Mouse (Mus musculus): ENCODE measurements around the gene Hspa8. TPM values are rescaled to one million over a fixed set of nuclear protein-coding genes. Genes with fewer than 3 reads are reported as not detected.
"Not testable (repeated sequence)": the region's sequence is repeated elsewhere in the genome, so short reads cannot be mapped to it uniquely, and the experiment has no call there.

The Hspa8 gene
- polyA plus RNA-seq, 1 experiment from 2014 or later, result 750 TPM

- no peak overlapping the region for H3K4me3 ChIP-seq (ENCODE audit: low read depth, low read length)
These were observed 2.4 kb upstream of the Hspa8 start for GRCm38 (mm10) chr9:40798247-40798960.

GRCm38 (mm10) chr9:40799112-40799511 lies 1.7 kb upstream of the Hspa8 start:
- no peaks in the 10 kb centered on the region for H3K27me3 ChIP-seq (ENCODE audit: insufficient read depth, low read length)
- DNase-seq, result no peak
- peaks cover 12% of the 10 kb centered on the region for H3K4me1 ChIP-seq (ENCODE audit: insufficient read depth)
- H3K9ac ChIP-seq (replicated peaks), result peak overlapping the region; percentile 91
- peak overlapping the region; percentile 91; the same call in 1 of the 2 replicates for H3K4me3 ChIP-seq (ENCODE audit: low read depth, low read length)
- no peak for ATAC-seq
- peak overlapping the region; percentile 70 for H3K4me2 ChIP-seq (ENCODE audit: low read depth, low read length)
- no peaks in the 10 kb centered on the region for H3K9me3 ChIP-seq (ENCODE audit: low read length)
- TF ChIP-seq EP300 (IDR thresholded peaks at IDR 0.05; ENCODE audit: low read depth) (no peak), CTCF (IDR thresholded peaks at IDR 0.05; ENCODE audit: low read depth) (no peak)
- peaks cover 15% of the 10 kb centered on the region for H3K36me3 ChIP-seq (replicated peaks; ENCODE audit: insufficient read depth, low read length)
- H3K27ac ChIP-seq (ENCODE audit: low read depth), result peak overlapping the region; percentile 96
- 33% methylated on average over 3 of the region's 3 CpGs for WGBS (ENCODE audit: insufficient replicate concordance)

More at GRCm38 (mm10) chr9:40798247-40798960, 2.4 kb upstream of the Hspa8 start:
- H3K27ac ChIP-seq (ENCODE audit: low read depth), result peak overlapping the region; percentile 96
- WGBS (ENCODE audit: insufficient replicate concordance), result 52% methylated on average over 9 of the region's 9 CpGs
- H3K27me3 ChIP-seq (ENCODE audit: insufficient read depth, low read length), result no peaks in the 10 kb centered on the region
- H3K9me3 ChIP-seq (ENCODE audit: low read length), result no peaks in the 10 kb centered on the region
- no peak for TF ChIP-seq CTCF (IDR thresholded peaks at IDR 0.05; ENCODE audit: low read depth)
- no peak for TF ChIP-seq EP300 (IDR thresholded peaks at IDR 0.05; ENCODE audit: low read depth)
- DNase-seq, result no peak
- no peak for ATAC-seq
- peaks cover 8% of the 10 kb centered on the region for H3K36me3 ChIP-seq (replicated peaks; ENCODE audit: insufficient read depth, low read length)
- peak overlapping the region; percentile 70; the same call in 1 of the 2 replicates for H3K4me2 ChIP-seq (ENCODE audit: low read depth, low read length)
- peaks cover 12% of the 10 kb centered on the region for H3K4me1 ChIP-seq (ENCODE audit: insufficient read depth)
- peak overlapping the region; percentile 91 for H3K9ac ChIP-seq (replicated peaks)

- under 1% methylated on average over 28 of the region's 30 CpGs for WGBS (ENCODE audit: insufficient replicate concordance)
- TF ChIP-seq CTCF (IDR thresholded peaks at IDR 0.05; ENCODE audit: low read depth) (no peak), EP300 (IDR thresholded peaks at IDR 0.05; ENCODE audit: low read depth) (peak; percentile 75)
- H3K4me1 ChIP-seq (ENCODE audit: insufficient read depth), result peaks cover 12% of the 10 kb centered on the region
- H3K27me3 ChIP-seq (ENCODE audit: insufficient read depth, low read length), result no peaks in the 10 kb centered on the region
- peak; percentile 84 for DNase-seq
- H3K9me3 ChIP-seq (ENCODE audit: low read length), result no peaks in the 10 kb centered on the region
- peak overlapping the region; percentile 96 for H3K27ac ChIP-seq (ENCODE audit: low read depth)
- peak; percentile 14 for ATAC-seq
- H3K36me3 ChIP-seq (replicated peaks; ENCODE audit: insufficient read depth, low read length), result peaks cover 21% of the 10 kb centered on the region
- peak overlapping the region; percentile 70 for H3K4me2 ChIP-seq (ENCODE audit: low read depth, low read length)
- H3K9ac ChIP-seq (replicated peaks), result peak overlapping the region; percentile 91
- peak overlapping the region; percentile 91 for H3K4me3 ChIP-seq (ENCODE audit: low read depth, low read length)
These were observed 815 bp upstream of the Hspa8 start for GRCm38 (mm10) chr9:40799837-40800501.

- Histone ChIP-seq H3K27ac (ENCODE audit: low read depth) (peak overlapping the region; percentile 96), H3K36me3 (replicated peaks; ENCODE audit: insufficient read depth, low read length) (peaks cover 40% of the 10 kb centered on the region), H3K4me3 (ENCODE audit: low read depth, low read length) (peak overlapping the region; percentile 91), H3K4me1 (ENCODE audit: insufficient read depth) (peaks cover 22% of the 10 kb centered on the region), H3K9ac (replicated peaks) (peak overlapping the region; percentile 93), H3K4me2 (ENCODE audit: low read depth, low read length) (peak overlapping the region; percentile 78)
- DNase-seq; H3K9me3 ChIP-seq (ENCODE audit: low read length); H3K27me3 ChIP-seq (ENCODE audit: insufficient read depth, low read length); ATAC-seq: not testable (repeated sequence)
- under 1% methylated on average over 27 of the region's 28 CpGs for WGBS (ENCODE audit: insufficient replicate concordance)
These were observed 1.1 kb downstream of the Hspa8 start for GRCm38 (mm10) chr9:40801614-40802532.

GRCm38 (mm10) chr9:40802533-40802875 lies 1.7 kb downstream of the Hspa8 start:
- peak overlapping the region; percentile 93 for H3K9ac ChIP-seq (replicated peaks)
- peaks cover 22% of the 10 kb centered on the region for H3K4me1 ChIP-seq (ENCODE audit: insufficient read depth)
- peak overlapping the region; percentile 91 for H3K4me3 ChIP-seq (ENCODE audit: low read depth, low read length)
- ATAC-seq; H3K9me3 ChIP-seq (ENCODE audit: low read length); H3K27me3 ChIP-seq (ENCODE audit: insufficient read depth, low read length); DNase-seq: not testable (repeated sequence)
- peak overlapping the region; percentile 78 for H3K4me2 ChIP-seq (ENCODE audit: low read depth, low read length)
- H3K36me3 ChIP-seq (replicated peaks; ENCODE audit: insufficient read depth, low read length), result peaks cover 42% of the 10 kb centered on the region
- peak overlapping the region; percentile 96; the same call in 1 of the 2 replicates for H3K27ac ChIP-seq (ENCODE audit: low read depth)
- 2% methylated on average over 8 of the region's 8 CpGs for WGBS (ENCODE audit: insufficient replicate concordance)

- ATAC-seq; DNase-seq; H3K9ac ChIP-seq (replicated peaks); H3K4me1 ChIP-seq (ENCODE audit: insufficient read depth); H3K4me3 ChIP-seq (ENCODE audit: low read depth, low read length); H3K27ac ChIP-seq (ENCODE audit: low read depth); H3K9me3 ChIP-seq (ENCODE audit: low read length); H3K27me3 ChIP-seq (ENCODE audit: insufficient read depth, low read length): not testable (repeated sequence)
- WGBS (ENCODE audit: insufficient replicate concordance), result 66% methylated on average over 3 of the region's 3 CpGs
- H3K4me2 ChIP-seq (ENCODE audit: low read depth, low read length), result peak overlapping the region; percentile 53; the same call in 1 of the 2 replicates
- peaks cover 42% of the 10 kb centered on the region for H3K36me3 ChIP-seq (replicated peaks; ENCODE audit: insufficient read depth, low read length)
These were observed 3.8 kb downstream of the Hspa8 start for GRCm38 (mm10) chr9:40804576-40804975.
